Mouse (Mus musculus) lung, embryonic 15.5 days (tissue): ENCODE results near the gene Chchd3. TPM values are rescaled to one million over a fixed set of nuclear protein-coding genes. Genes with fewer than 3 reads are reported as not detected.

ENCODE experiments used
- ATAC-seq: fragments of 200-750 bp; cut with Nextera tagmentation; 2 replicates; pipeline ENCODE4 v1.8.0; 2017; ENCODE audit warnings: moderate number of reproducible peaks, borderline replicate concordance; ENCODE audit not compliant: low FRiP score, low TSS enrichment; ENCODE audit errors: extremely low read depth
- H3K27ac ChIP-seq: fragments of 300-500 bp; sonication (generic); 2 replicates; pipeline ENCODE4 v1.5.1; 2015; ENCODE audit warnings: moderate library complexity, mild to moderate bottlenecking, inconsistent platforms
- H3K27me3 ChIP-seq: fragments of 300-500 bp; sonication (generic); 2 replicates; pipeline ENCODE4 v1.6.1; 2015; ENCODE audit warnings: inconsistent platforms
- H3K36me3 ChIP-seq: fragments of 300-500 bp; sonication (generic); 2 replicates; pipeline ENCODE4 v1.6.1; 2015; ENCODE audit warnings: inconsistent platforms
- H3K4me1 ChIP-seq: fragments of 300-500 bp; sonication (generic); 2 replicates; pipeline ENCODE4 v1.6.1; 2015; ENCODE audit warnings: inconsistent platforms
- H3K4me2 ChIP-seq: fragments of 300-500 bp; sonication (generic); 2 replicates; pipeline ENCODE4 v1.6.1; 2015; ENCODE audit warnings: inconsistent platforms, mild to moderate bottlenecking, moderate library complexity
- H3K4me3 ChIP-seq: fragments of 300-500 bp; sonication (generic); 2 replicates; pipeline ENCODE4 v1.5.1; 2015; ENCODE audit warnings: mild to moderate bottlenecking, inconsistent platforms
- H3K9ac ChIP-seq: fragments of 300-500 bp; sonication (generic); 2 replicates; pipeline ENCODE4 v1.6.1; 2015; ENCODE audit warnings: inconsistent platforms
- H3K9me3 ChIP-seq: fragments of 300-500 bp; sonication (generic); 2 replicates; pipeline ENCODE4 v1.6.1; 2016; ENCODE audit warnings: inconsistent platforms
- WGBS: fragments of 180-500 bp; shearing (Covaris S2); methylation state at CpG from one replicate; pipeline ENCODE4 v1.1.7; 2015; 5-methylcytosine and 5-hydroxymethylcytosine counted together
- polyA plus RNA-seq: library from polyadenylated mRNA; unstranded; fragments of >200 nt; fragmentation: Nextera tagmentation; extraction: Ambion mirVana; gene quantifications from 2 replicates; pipeline ENCODE4 v1.2.1, GENCODE M21; 2015

Chchd3 gene
- polyA plus RNA-seq, 1 experiment from 2014 or later = 103 TPM

GRCm38 (mm10) chr6:32996597-32996996 lies 63.5 kb downstream of the Chchd3 start:
- no peak overlapping the region for H3K4me3 ChIP-seq
- no peak overlapping the region for H3K9ac ChIP-seq
- H3K9me3 ChIP-seq = no peaks in the 10 kb centered on the region
- ATAC-seq = no peak
- no peaks in the 10 kb centered on the region for H3K36me3 ChIP-seq
- H3K4me2 ChIP-seq = no peak overlapping the region
- peaks cover 4% of the 10 kb centered on the region; the same call in 1 of the 2 replicates for H3K4me1 ChIP-seq
- no peak overlapping the region for H3K27ac ChIP-seq
- WGBS = 94% methylated on average over 1 of the region's 1 CpGs
- no peaks in the 10 kb centered on the region for H3K27me3 ChIP-seq

- H3K4me3 ChIP-seq = no peak overlapping the region
- 71% methylated on average over 1 of the region's 1 CpGs for WGBS
- no peak for ATAC-seq
Observed at GRCm38 (mm10) chr6:32993847-32994246, 66.2 kb downstream of the Chchd3 start.

GRCm38 (mm10) chr6:32990061-32990633 lies 69.9 kb downstream of the Chchd3 start:
- 43% methylated on average over 12 of the region's 12 CpGs for WGBS
- Histone ChIP-seq H3K27ac (no peak overlapping the region), H3K4me2 (no peak overlapping the region), H3K9me3 (no peaks in the 10 kb centered on the region), H3K4me3 (no peak overlapping the region), H3K4me1 (0 out of 2 replicates have a peak, but pooled peaks cover 3% of the 10 kb centered on the region), H3K36me3 (no peaks in the 10 kb centered on the region), H3K9ac (no peak overlapping the region), H3K27me3 (no peaks in the 10 kb centered on the region)
- ATAC-seq = no peak

More at GRCm38 (mm10) chr6:32993847-32994246, 66.2 kb downstream of the Chchd3 start:
- Histone ChIP-seq H3K27ac (no peak overlapping the region), H3K4me2 (no peak overlapping the region), H3K9me3 (no peaks in the 10 kb centered on the region), H3K9ac (no peak overlapping the region), H3K4me1 (peaks cover 7% of the 10 kb centered on the region; the same call in 1 of the 2 replicates), H3K27me3 (no peaks in the 10 kb centered on the region), H3K36me3 (no peaks in the 10 kb centered on the region)

- H3K9me3 ChIP-seq = no peaks in the 10 kb centered on the region
- H3K9ac ChIP-seq = no peak overlapping the region
- no peaks in the 10 kb centered on the region for H3K27me3 ChIP-seq
- H3K4me2 ChIP-seq = no peak overlapping the region
- H3K27ac ChIP-seq = no peak overlapping the region
- no peak overlapping the region for H3K4me3 ChIP-seq
- ATAC-seq = 0 out of 2 replicates have a peak, but pooled peaks have one; percentile 27
- no peaks in the 10 kb centered on the region for H3K36me3 ChIP-seq
- peaks cover 11% of the 10 kb centered on the region for H3K4me1 ChIP-seq
- 87% methylated on average over 8 of the region's 8 CpGs for WGBS
Observed at GRCm38 (mm10) chr6:32988561-32988960, 71.5 kb downstream of the Chchd3 start.

GRCm38 (mm10) chr6:32983876-32984275 lies 76.2 kb downstream of the Chchd3 start:
- H3K4me2 ChIP-seq = no peak overlapping the region
- H3K4me3 ChIP-seq = no peak overlapping the region
- H3K27ac ChIP-seq = no peak overlapping the region
- H3K36me3 ChIP-seq = no peaks in the 10 kb centered on the region
- ATAC-seq = no peak
- no peak overlapping the region for H3K9ac ChIP-seq
- no peaks in the 10 kb centered on the region for H3K27me3 ChIP-seq
- 46% methylated on average over 5 of the region's 5 CpGs for WGBS
- H3K4me1 ChIP-seq = peaks cover 9% of the 10 kb centered on the region
- H3K9me3 ChIP-seq = no peaks in the 10 kb centered on the region

GRCm38 (mm10) chr6:32981253-32981652 lies 78.8 kb downstream of the Chchd3 start:
- Histone ChIP-seq H3K4me3 (no peak overlapping the region), H3K27me3 (no peaks in the 10 kb centered on the region), H3K4me1 (peaks cover 9% of the 10 kb centered on the region), H3K27ac (no peak overlapping the region), H3K36me3 (no peaks in the 10 kb centered on the region), H3K9ac (no peak overlapping the region), H3K4me2 (no peak overlapping the region), H3K9me3 (no peaks in the 10 kb centered on the region)
- 63% methylated on average over 11 of the region's 11 CpGs for WGBS
- no peak for ATAC-seq

- Histone ChIP-seq H3K27me3 (no peaks in the 10 kb centered on the region), H3K9me3 (no peaks in the 10 kb centered on the region), H3K4me1 (peaks cover 3% of the 10 kb centered on the region; the same call in 1 of the 2 replicates), H3K27ac (no peak overlapping the region), H3K9ac (no peak overlapping the region), H3K4me3 (no peak overlapping the region), H3K36me3 (no peaks in the 10 kb centered on the region), H3K4me2 (no peak overlapping the region)
- WGBS = 84% methylated on average over 3 of the region's 3 CpGs
- no peak for ATAC-seq
Observed at GRCm38 (mm10) chr6:32978811-32979210, 81.2 kb downstream of the Chchd3 start.

GRCm38 (mm10) chr6:32971926-32972325 lies 88.1 kb downstream of the Chchd3 start:
- H3K27me3 ChIP-seq = no peaks in the 10 kb centered on the region
- H3K36me3 ChIP-seq = no peaks in the 10 kb centered on the region
- H3K4me3 ChIP-seq = no peak overlapping the region
- no peak overlapping the region for H3K9ac ChIP-seq
- H3K27ac ChIP-seq = no peak overlapping the region
- H3K9me3 ChIP-seq = no peaks in the 10 kb centered on the region
- no peak overlapping the region for H3K4me2 ChIP-seq
- H3K4me1 ChIP-seq = no peaks in the 10 kb centered on the region
- no peak for ATAC-seq

GRCm38 (mm10) chr6:32968971-32969370 lies 91.1 kb downstream of the Chchd3 start:
- H3K27ac ChIP-seq = no peak overlapping the region
- H3K4me3 ChIP-seq = no peak overlapping the region
- H3K9me3 ChIP-seq = no peaks in the 10 kb centered on the region
- H3K4me2 ChIP-seq = no peak overlapping the region
- ATAC-seq = no peak
- no peaks in the 10 kb centered on the region for H3K4me1 ChIP-seq
- WGBS = 64% methylated on average over 2 of the region's 2 CpGs
- H3K9ac ChIP-seq = no peak overlapping the region
- no peaks in the 10 kb centered on the region for H3K36me3 ChIP-seq
- no peaks in the 10 kb centered on the region for H3K27me3 ChIP-seq

GRCm38 (mm10) chr6:32962048-32962447 lies 98.0 kb downstream of the Chchd3 start:
- no peak overlapping the region for H3K4me2 ChIP-seq
- H3K27ac ChIP-seq = no peak overlapping the region
- no peaks in the 10 kb centered on the region for H3K4me1 ChIP-seq
- no peaks in the 10 kb centered on the region for H3K9me3 ChIP-seq
- H3K9ac ChIP-seq = no peak overlapping the region
- ATAC-seq = no peak
- no peaks in the 10 kb centered on the region for H3K36me3 ChIP-seq
- no peak overlapping the region for H3K4me3 ChIP-seq
- WGBS = 78% methylated on average over 3 of the region's 3 CpGs
- no peaks in the 10 kb centered on the region for H3K27me3 ChIP-seq

- H3K9me3 ChIP-seq = no peaks in the 10 kb centered on the region
- ATAC-seq = no peak
- H3K36me3 ChIP-seq = no peaks in the 10 kb centered on the region
- no peak overlapping the region for H3K4me3 ChIP-seq
- H3K27me3 ChIP-seq = no peaks in the 10 kb centered on the region
- H3K9ac ChIP-seq = no peak overlapping the region
- WGBS = 86% methylated on average over 3 of the region's 3 CpGs
- no peak overlapping the region for H3K27ac ChIP-seq
- no peaks in the 10 kb centered on the region for H3K4me1 ChIP-seq
- no peak overlapping the region for H3K4me2 ChIP-seq
Observed at GRCm38 (mm10) chr6:32961477-32961876, 98.6 kb downstream of the Chchd3 start.

GRCm38 (mm10) chr6:32959816-32960550 lies 100.1 kb downstream of the Chchd3 start:
- Histone ChIP-seq H3K4me1 (no peaks in the 10 kb centered on the region), H3K36me3 (no peaks in the 10 kb centered on the region), H3K4me3 (no peak overlapping the region), H3K4me2 (no peak overlapping the region), H3K27ac (no peak overlapping the region), H3K9me3 (no peaks in the 10 kb centered on the region), H3K9ac (no peak overlapping the region), H3K27me3 (no peaks in the 10 kb centered on the region)
- no peak for ATAC-seq
- WGBS = 70% methylated on average over 5 of the region's 5 CpGs
